Mouse (Mus musculus): ENCODE results near the gene Ciapin1.

The Ciapin1 gene

GRCm38 (mm10) chr8:94807506-94807905 lies 30.7 kb downstream of the Ciapin1 start:
- no peak for DNase-seq (ENCODE audit: low spot score)

- DNase-seq (ENCODE audit: low spot score), result no peak
Measured at GRCm38 (mm10) chr8:94805811-94806210, 32.3 kb downstream of the Ciapin1 start.

GRCm38 (mm10) chr8:94804546-94805340 lies 33.4 kb downstream of the Ciapin1 start:
- DNase-seq (ENCODE audit: low spot score), result no peak

- no peak for DNase-seq (ENCODE audit: low spot score)
Measured at GRCm38 (mm10) chr8:94803551-94803950, 34.6 kb downstream of the Ciapin1 start.

- no peak for DNase-seq (ENCODE audit: low spot score)
Measured at GRCm38 (mm10) chr8:94802375-94802774, 35.8 kb downstream of the Ciapin1 start.

- no peak for DNase-seq (ENCODE audit: low spot score)
Measured at GRCm38 (mm10) chr8:94801293-94802095, 36.7 kb downstream of the Ciapin1 start.

- no peak for DNase-seq (ENCODE audit: low spot score)
Measured at GRCm38 (mm10) chr8:94800278-94800968, 37.7 kb downstream of the Ciapin1 start.

GRCm38 (mm10) chr8:94794782-94795181 lies 43.4 kb downstream of the Ciapin1 start:
- DNase-seq (ENCODE audit: low spot score), result no peak

- no peak for DNase-seq (ENCODE audit: low spot score)
Measured at GRCm38 (mm10) chr8:94794368-94794767, 43.8 kb downstream of the Ciapin1 start.

- no peak for DNase-seq (ENCODE audit: low spot score)
Measured at GRCm38 (mm10) chr8:94789256-94789955, 48.8 kb downstream of the Ciapin1 start.

GRCm38 (mm10) chr8:94787524-94788501 lies 50.3 kb downstream of the Ciapin1 start:
- DNase-seq (ENCODE audit: low spot score), result no peak

- DNase-seq (ENCODE audit: low spot score), result no peak
Measured at GRCm38 (mm10) chr8:94785995-94786595, 52.1 kb downstream of the Ciapin1 start.

- DNase-seq (ENCODE audit: low spot score), result no peak
Measured at GRCm38 (mm10) chr8:94785247-94785985, 52.7 kb downstream of the Ciapin1 start.

- no peak for DNase-seq (ENCODE audit: low spot score)
Measured at GRCm38 (mm10) chr8:94783890-94784289, 54.3 kb downstream of the Ciapin1 start.

GRCm38 (mm10) chr8:94781838-94782235 lies 56.3 kb downstream of the Ciapin1 start:
- no peak for DNase-seq (ENCODE audit: low spot score)

- DNase-seq (ENCODE audit: low spot score), result no peak
Measured at GRCm38 (mm10) chr8:94781155-94781837, 56.9 kb downstream of the Ciapin1 start.

GRCm38 (mm10) chr8:94780491-94781154 lies 57.5 kb downstream of the Ciapin1 start:
- no peak for DNase-seq (ENCODE audit: low spot score)

GRCm38 (mm10) chr8:94779534-94780294 lies 58.4 kb downstream of the Ciapin1 start:
- no peak for DNase-seq (ENCODE audit: low spot score)
